Mouse (Mus musculus) erythroblast, embryonic 14.5 days (primary cell): Measurements from ENCODE around the gene Hoxa7. TPM values are rescaled to one million over a fixed set of nuclear protein-coding genes. Genes with fewer than 3 reads are reported as not detected.

Source experiments
- H3K27me3 ChIP-seq: 2 replicates; pipeline ENCODE4 v1.6.1; 2012; ENCODE audit warnings: inconsistent platforms; ENCODE audit not compliant: control insufficient read depth
- H3K36me3 ChIP-seq: 2 replicates; pipeline ENCODE4 v1.6.1; 2012; ENCODE audit warnings: mild to moderate bottlenecking, inconsistent platforms; ENCODE audit not compliant: control insufficient read depth
- H3K4me1 ChIP-seq: 2 replicates; pipeline ENCODE4 v1.6.1; 2012; ENCODE audit warnings: inconsistent platforms; ENCODE audit not compliant: control insufficient read depth
- H3K4me3 ChIP-seq: replicated peaks from 2 replicates; pipeline ENCODE3; 2012; ENCODE audit warnings: moderate library complexity, mild to moderate bottlenecking, inconsistent platforms
- H3K9me3 ChIP-seq: 2 replicates; pipeline ENCODE4 v1.6.1; 2012; ENCODE audit warnings: low read length, inconsistent platforms, mixed read lengths; ENCODE audit not compliant: control insufficient read depth
- GATA1 ChIP-seq: IDR thresholded peaks from 2 replicates; pipeline ENCODE4 v1.6.1; 2012; ENCODE audit warnings: low read length, inconsistent platforms, mixed read lengths
- TAL1 ChIP-seq: IDR thresholded peaks from 3 replicates; pipeline ENCODE4 v1.6.1; 2012; ENCODE audit warnings: low read length, inconsistent platforms, mixed read lengths
- polyA plus RNA-seq: library from polyadenylated mRNA; stranded (reverse); fragments of >175 nt; gene quantifications from 2 replicates; pipeline ENCODE4 v1.2.3, GENCODE M21; 2012

The Hoxa7 gene
- polyA plus RNA-seq: 0.02 TPM in 1 of 2 replicates, not detected in the other

DNA sequence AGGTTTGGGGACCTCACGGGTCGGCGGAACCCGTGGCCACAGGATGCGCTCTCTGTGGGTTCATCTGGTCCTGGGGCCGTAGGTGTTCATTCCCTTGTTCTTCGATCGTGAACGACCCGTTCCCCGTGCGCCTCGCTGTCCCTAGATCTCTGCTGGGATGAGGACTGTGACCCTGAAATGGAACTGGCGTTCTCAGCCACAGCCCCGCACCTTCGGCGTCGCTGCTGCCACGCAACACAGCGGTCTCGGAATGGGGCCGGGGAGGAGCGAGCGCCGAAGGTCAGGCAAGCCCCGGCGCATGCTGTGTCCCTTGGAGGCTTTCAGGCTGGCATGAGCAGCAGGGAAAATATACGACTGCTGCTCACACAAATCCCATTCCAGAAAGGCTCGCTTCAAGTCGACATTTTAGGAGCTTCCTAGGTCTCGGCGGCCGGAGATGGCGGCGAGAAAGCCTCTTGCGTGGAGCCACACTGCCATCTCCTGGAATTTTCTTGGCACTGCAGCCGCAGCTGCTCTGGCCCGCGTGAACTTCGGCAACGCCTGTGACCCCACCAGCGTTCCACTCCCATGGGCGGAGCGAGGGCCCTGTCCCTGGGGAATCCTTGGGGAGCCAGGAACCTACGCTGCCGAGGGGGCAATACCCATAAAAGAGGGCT, at the start of gene Hoxa7:
Gene Hoxa7, minus strand, starts transcription at position 518 of the 656 bp plus-strand sequence.
- TF ChIP-seq TAL1: no peak
- TF ChIP-seq GATA1: no peak
- no peaks in the 10 kb centered on the region for H3K36me3 ChIP-seq
- peaks cover 9% of the 10 kb centered on the region for H3K9me3 ChIP-seq
- peaks cover 100% of the 10 kb centered on the region for H3K27me3 ChIP-seq
- peaks cover 3% of the 10 kb centered on the region for H3K4me1 ChIP-seq
- H3K4me3 ChIP-seq: peak within 1 kb of the TSS; percentile 44

DNA sequence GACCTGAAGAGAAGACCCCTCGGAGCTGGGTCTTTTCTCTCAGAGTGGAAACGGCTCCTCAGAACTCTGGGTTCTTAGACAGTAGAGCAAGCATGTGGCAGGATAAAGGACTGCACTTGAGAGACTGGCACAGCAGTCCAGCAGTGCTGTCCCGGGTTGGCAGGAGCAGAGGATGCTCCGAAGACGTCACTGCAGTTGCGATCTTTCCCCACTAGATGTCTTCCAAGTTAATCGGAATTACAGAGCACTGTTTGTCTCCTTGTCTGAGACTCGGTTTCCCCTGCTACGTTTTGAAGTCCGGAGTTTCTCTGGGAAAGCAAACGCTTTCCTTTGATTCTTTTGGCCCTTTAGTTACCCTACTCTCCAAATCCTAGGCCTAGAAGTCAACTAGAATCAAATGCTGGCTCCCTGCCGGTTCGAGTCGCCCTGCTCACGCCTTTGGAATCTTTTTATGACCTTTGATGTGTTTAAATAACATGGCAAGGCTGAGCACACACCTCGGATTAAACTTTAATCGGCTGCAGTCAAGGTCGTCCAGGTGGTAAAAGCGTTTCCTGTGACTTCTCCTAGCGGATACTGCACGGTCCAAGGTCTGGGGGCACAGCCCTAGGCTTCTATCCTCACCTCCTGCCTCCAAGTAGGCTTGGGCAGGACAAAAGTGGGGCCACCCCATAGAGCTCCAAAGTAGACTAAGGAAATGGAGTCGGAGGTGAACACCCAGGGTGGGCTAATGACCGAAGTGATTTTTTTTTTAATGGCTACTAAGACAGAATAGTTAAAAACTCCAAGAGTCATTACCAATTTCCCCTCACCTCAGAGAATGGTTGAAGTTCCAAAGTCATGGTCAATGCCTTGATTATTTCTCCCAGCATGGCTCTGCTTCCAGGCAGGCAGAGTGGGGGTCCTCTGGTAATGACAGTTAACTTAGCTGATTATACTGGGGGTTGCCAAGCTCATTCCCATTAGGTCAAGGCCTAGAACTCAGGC, 49.1 kb upstream of the Hoxa7 start:
- Histone ChIP-seq H3K9me3 (no peaks in the 10 kb centered on the region; the same call in 1 of the 2 replicates), H3K27me3 (peaks cover 98% of the 10 kb centered on the region), H3K4me1 (no peaks in the 10 kb centered on the region), H3K36me3 (no peaks in the 10 kb centered on the region), H3K4me3 (no peak overlapping the region)
- TF ChIP-seq GATA1 (no peak), TAL1 (no peak)

DNA sequence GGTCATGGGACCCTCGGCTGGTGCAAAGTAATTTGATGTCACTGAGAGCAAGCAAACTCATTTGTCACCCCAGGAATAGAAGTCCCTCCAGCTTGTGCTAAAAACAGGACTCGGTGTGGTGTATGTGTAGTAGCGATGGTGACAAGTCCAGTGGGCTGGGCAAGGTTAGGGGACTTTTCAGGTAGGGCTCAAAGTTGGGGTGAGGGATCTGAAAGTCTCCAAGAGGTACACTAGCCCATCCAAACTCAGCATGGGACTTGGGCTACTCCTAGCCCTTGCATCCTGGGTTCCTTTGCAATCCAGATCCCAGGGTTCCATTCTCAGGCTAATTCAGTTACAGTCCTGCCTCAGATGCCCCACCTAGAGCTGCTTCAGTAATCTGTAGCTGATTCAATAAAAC, 47.1 kb upstream of the Hoxa7 start:
- H3K4me3 ChIP-seq: no peak overlapping the region
- H3K36me3 ChIP-seq: no peaks in the 10 kb centered on the region
- H3K27me3 ChIP-seq: peaks cover 98% of the 10 kb centered on the region
- H3K9me3 ChIP-seq: no peaks in the 10 kb centered on the region; the same call in 1 of the 2 replicates
- TF ChIP-seq GATA1 (no peak), TAL1 (no peak)
- no peaks in the 10 kb centered on the region for H3K4me1 ChIP-seq

DNA sequence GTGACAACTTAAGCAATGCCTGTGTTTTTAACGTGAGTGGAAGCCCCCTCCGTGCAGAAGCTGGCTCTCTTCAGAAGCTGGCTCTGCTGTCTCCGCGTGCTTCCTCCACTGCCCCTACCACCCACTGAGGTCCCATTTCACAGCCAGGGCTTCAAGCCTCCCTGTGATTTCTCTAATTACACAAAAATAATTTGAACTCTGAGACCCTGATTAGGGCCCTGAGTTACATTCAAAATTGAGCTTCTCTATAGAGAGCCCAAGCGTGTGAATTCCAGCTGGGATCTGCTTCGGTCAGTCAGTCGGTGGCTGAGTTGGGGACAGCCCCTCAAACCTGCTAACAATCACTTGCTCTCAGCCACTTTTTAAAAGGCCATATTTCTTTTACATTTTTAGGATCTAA, 46.7 kb upstream of the Hoxa7 start:
- H3K4me1 ChIP-seq: no peaks in the 10 kb centered on the region
- peaks cover 98% of the 10 kb centered on the region for H3K27me3 ChIP-seq
- no peak overlapping the region for H3K4me3 ChIP-seq
- H3K9me3 ChIP-seq: no peaks in the 10 kb centered on the region; the same call in 1 of the 2 replicates
- H3K36me3 ChIP-seq: no peaks in the 10 kb centered on the region
- no peak for TF ChIP-seq TAL1
- no peak for TF ChIP-seq GATA1

DNA sequence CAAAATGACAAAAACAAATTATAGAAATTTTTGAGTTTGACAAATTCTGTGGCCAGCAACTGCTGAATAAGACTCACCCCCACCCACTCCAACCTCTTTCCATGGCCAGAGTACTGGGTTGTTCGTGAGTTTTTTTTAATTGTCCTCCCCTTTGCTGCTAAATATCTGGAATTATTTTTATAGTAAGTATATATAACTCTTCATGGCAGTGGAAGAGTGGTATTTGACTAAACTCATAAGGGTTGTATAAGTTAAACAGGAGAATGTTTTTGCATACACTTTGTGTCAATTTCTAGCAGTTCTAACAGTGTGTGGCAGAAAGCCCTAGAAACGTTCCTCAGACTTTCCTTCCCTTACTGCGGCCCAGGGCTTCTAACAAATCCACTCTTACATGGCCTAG, 46.0 kb upstream of the Hoxa7 start:
- TF ChIP-seq GATA1 (no peak), TAL1 (no peak)
- Histone ChIP-seq H3K4me3 (no peak overlapping the region), H3K9me3 (no peaks in the 10 kb centered on the region; the same call in 1 of the 2 replicates), H3K4me1 (no peaks in the 10 kb centered on the region), H3K27me3 (peaks cover 98% of the 10 kb centered on the region), H3K36me3 (no peaks in the 10 kb centered on the region)

DNA sequence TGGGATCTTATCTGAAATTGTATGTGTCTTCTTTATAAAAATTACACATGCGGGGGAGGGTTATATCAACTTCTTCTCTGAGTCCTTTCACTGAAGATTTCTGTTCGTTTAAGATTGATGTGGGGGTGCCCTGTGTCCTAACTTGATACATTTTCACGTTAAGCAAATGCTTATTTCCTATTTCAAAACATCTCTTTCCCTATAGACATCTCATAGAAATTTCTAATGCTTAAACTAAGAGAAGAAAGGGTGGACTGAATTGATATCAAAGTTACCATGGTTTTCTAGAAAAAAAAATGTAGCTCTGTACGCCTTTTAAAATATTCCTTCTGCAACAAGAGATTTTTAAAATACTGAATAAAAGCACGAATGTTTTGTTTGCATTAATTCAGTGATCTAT, 45.6 kb upstream of the Hoxa7 start:
- Histone ChIP-seq H3K36me3 (no peaks in the 10 kb centered on the region), H3K4me3 (no peak overlapping the region), H3K4me1 (no peaks in the 10 kb centered on the region), H3K9me3 (no peaks in the 10 kb centered on the region; the same call in 1 of the 2 replicates), H3K27me3 (peaks cover 98% of the 10 kb centered on the region)
- no peak for TF ChIP-seq TAL1
- TF ChIP-seq GATA1: no peak

DNA sequence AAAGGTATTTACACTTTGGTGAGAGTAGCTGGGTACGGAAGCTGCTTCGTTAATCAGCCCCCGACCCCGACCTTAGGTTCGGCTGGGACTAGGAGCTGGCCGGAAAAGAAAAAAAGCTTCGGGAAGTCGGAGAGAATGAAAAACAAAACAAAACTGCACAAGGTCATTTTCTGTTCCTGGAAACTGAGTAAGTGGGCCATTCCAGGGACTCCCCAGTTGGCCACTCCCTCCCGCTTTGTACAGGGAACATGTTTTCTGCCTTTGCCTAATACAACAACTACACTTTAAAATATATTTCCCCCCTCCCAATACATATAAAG, 45.0 kb upstream of the Hoxa7 start:
- H3K4me3 ChIP-seq: no peak overlapping the region
- no peaks in the 10 kb centered on the region for H3K36me3 ChIP-seq
- peaks cover 99% of the 10 kb centered on the region for H3K27me3 ChIP-seq
- TF ChIP-seq GATA1 (no peak), TAL1 (no peak)
- no peaks in the 10 kb centered on the region; the same call in 1 of the 2 replicates for H3K9me3 ChIP-seq
- H3K4me1 ChIP-seq: no peaks in the 10 kb centered on the region

DNA sequence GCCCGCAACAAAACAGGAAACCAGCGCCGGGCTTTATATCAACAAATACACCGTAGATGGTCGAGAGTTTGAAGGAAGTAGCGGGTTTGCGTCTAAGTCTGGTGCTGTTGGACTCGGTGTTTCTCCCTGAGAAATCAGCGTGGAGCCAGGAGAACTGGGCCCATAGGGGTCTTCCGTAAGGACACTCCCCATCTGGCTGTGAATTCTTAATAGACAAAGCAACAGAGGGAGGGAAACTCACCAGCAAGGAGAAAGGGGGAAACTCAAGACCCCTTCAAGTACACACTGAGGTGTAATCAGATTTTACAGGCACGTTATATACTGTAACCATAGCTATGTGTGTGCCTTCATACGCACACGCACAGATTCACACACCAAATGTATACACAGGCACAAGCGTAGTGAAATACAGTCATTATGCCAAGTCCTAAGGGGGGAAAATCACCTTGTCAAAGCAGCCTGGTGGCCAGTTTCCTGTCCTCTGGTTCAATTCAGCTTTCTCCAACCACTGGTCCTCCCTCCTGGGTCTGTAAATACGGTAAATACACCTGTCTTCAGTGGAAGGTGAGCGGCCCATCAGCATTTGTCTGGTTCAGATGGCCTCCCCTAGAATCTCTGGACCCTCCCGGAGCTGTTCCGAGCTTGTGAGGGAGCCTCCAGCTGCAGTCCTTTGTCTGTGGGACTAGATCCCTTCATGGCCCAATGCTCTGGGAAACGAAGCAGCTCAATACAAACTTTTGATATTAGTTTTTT, 44.4 kb upstream of the Hoxa7 start:
- TF ChIP-seq TAL1: no peak
- TF ChIP-seq GATA1: no peak

More for the DNA sequence above, 44.4 kb upstream of the Hoxa7 start:
- Histone ChIP-seq H3K4me3 (no peak overlapping the region), H3K4me1 (no peaks in the 10 kb centered on the region), H3K9me3 (no peaks in the 10 kb centered on the region; the same call in 1 of the 2 replicates), H3K36me3 (no peaks in the 10 kb centered on the region), H3K27me3 (peaks cover 99% of the 10 kb centered on the region)
